Mouse (Mus musculus) forebrain, embryonic 12.5 days (tissue): ENCODE results near the gene Ptpn12. TPM values are rescaled to one million over a fixed set of nuclear protein-coding genes. Genes with fewer than 3 reads are reported as not detected.

Source experiments
- ATAC-seq: fragments of 200-750 bp; cut with Nextera tagmentation; 2 replicates; pipeline ENCODE4 v1.8.0; 2017; ENCODE audit warnings: moderate TSS enrichment; ENCODE audit not compliant: low FRiP score
- H3K27ac ChIP-seq: fragments of 300-500 bp; sonication (generic); 2 replicates; pipeline ENCODE4 v1.5.1; 2016; ENCODE audit warnings: mild to moderate bottlenecking
- H3K27me3 ChIP-seq: fragments of 300-500 bp; sonication (generic); 2 replicates; pipeline ENCODE4 v1.6.1; 2016; ENCODE audit warnings: mild to moderate bottlenecking
- H3K36me3 ChIP-seq: fragments of 300-500 bp; sonication (generic); replicated peaks from 2 replicates; pipeline ENCODE4 v1.6.1; 2016; ENCODE audit warnings: mild to moderate bottlenecking
- H3K4me1 ChIP-seq: fragments of 300-500 bp; sonication (generic); 2 replicates; pipeline ENCODE4 v1.6.1; 2016
- H3K4me2 ChIP-seq: fragments of 300-500 bp; sonication (generic); 2 replicates; pipeline ENCODE4 v1.6.1; 2016; ENCODE audit warnings: mild to moderate bottlenecking, moderate library complexity
- H3K4me3 ChIP-seq: fragments of 300-500 bp; sonication (generic); replicated peaks from 2 replicates; pipeline ENCODE4 v1.5.1; 2016; ENCODE audit warnings: mild to moderate bottlenecking
- H3K9ac ChIP-seq: fragments of 300-500 bp; sonication (generic); 2 replicates; pipeline ENCODE4 v1.6.1; 2016; ENCODE audit warnings: mild to moderate bottlenecking
- H3K9me3 ChIP-seq: fragments of 300-500 bp; sonication (generic); 2 replicates; pipeline ENCODE4 v1.6.1; 2016
- WGBS: fragments of 180-500 bp; shearing (Covaris S2); methylation state at CpG from one replicate; pipeline ENCODE4 v1.1.7; 2016; 5-methylcytosine and 5-hydroxymethylcytosine counted together
- polyA plus RNA-seq: library from polyadenylated mRNA; unstranded; fragments of >200 nt; fragmentation: Nextera tagmentation; extraction: Ambion mirVana; gene quantifications from 2 replicates; pipeline ENCODE4 v1.2.1, GENCODE M21; 2016

Ptpn12 gene
- polyA plus RNA-seq, 1 experiment from 2014 or later, result 30.4 TPM

- no peak overlapping the region for H3K4me3 ChIP-seq
- no peak overlapping the region for H3K4me2 ChIP-seq
- H3K9ac ChIP-seq, result no peak overlapping the region
- H3K27me3 ChIP-seq, result no peaks in the 10 kb centered on the region
- no peaks in the 10 kb centered on the region for H3K9me3 ChIP-seq
- no peak overlapping the region for H3K27ac ChIP-seq
- H3K4me1 ChIP-seq, result 0 out of 2 replicates have a peak, but pooled peaks cover 3% of the 10 kb centered on the region
- no peak for ATAC-seq
- H3K36me3 ChIP-seq, result no peaks in the 10 kb centered on the region
- 96% methylated on average over 4 of the region's 4 CpGs for WGBS
Observed at GRCm38 (mm10) chr5:21047114-21047513, 8.6 kb downstream of the Ptpn12 start.

- no peaks in the 10 kb centered on the region for H3K36me3 ChIP-seq
- H3K4me1 ChIP-seq, result 0 out of 2 replicates have a peak, but pooled peaks cover 2% of the 10 kb centered on the region
- no peaks in the 10 kb centered on the region for H3K9me3 ChIP-seq
- H3K4me3 ChIP-seq, result no peak overlapping the region
- no peak overlapping the region for H3K27ac ChIP-seq
- H3K4me2 ChIP-seq, result no peak overlapping the region
- H3K9ac ChIP-seq, result no peak overlapping the region
- H3K27me3 ChIP-seq, result no peaks in the 10 kb centered on the region
- no peak for ATAC-seq
- WGBS, result 94% methylated on average over 7 of the region's 7 CpGs
Observed at GRCm38 (mm10) chr5:21046150-21047048, 9.3 kb downstream of the Ptpn12 start.

GRCm38 (mm10) chr5:21045462-21045861, 10.2 kb downstream of the Ptpn12 start:
- 94% methylated on average over 2 of the region's 2 CpGs for WGBS
- Histone ChIP-seq H3K4me3 (no peak overlapping the region), H3K4me1 (no peaks in the 10 kb centered on the region), H3K4me2 (no peak overlapping the region), H3K9ac (no peak overlapping the region), H3K27ac (no peak overlapping the region), H3K27me3 (no peaks in the 10 kb centered on the region), H3K36me3 (no peaks in the 10 kb centered on the region), H3K9me3 (no peaks in the 10 kb centered on the region)
- no peak for ATAC-seq

GRCm38 (mm10) chr5:21038100-21038499, 17.6 kb downstream of the Ptpn12 start:
- no peak overlapping the region for H3K9ac ChIP-seq
- H3K9me3 ChIP-seq, result no peaks in the 10 kb centered on the region
- peaks cover 15% of the 10 kb centered on the region for H3K4me1 ChIP-seq
- H3K4me2 ChIP-seq, result no peak overlapping the region
- no peak overlapping the region for H3K27ac ChIP-seq
- H3K4me3 ChIP-seq, result no peak overlapping the region
- WGBS, result 94% methylated on average over 5 of the region's 5 CpGs
- no peaks in the 10 kb centered on the region for H3K27me3 ChIP-seq
- H3K36me3 ChIP-seq, result no peaks in the 10 kb centered on the region
- no peak for ATAC-seq

- Histone ChIP-seq H3K9me3 (no peaks in the 10 kb centered on the region), H3K4me3 (no peak overlapping the region), H3K27ac (no peak overlapping the region), H3K4me2 (no peak overlapping the region), H3K4me1 (peaks cover 19% of the 10 kb centered on the region), H3K9ac (no peak overlapping the region), H3K36me3 (no peaks in the 10 kb centered on the region), H3K27me3 (no peaks in the 10 kb centered on the region)
- WGBS, result 91% methylated on average over 7 of the region's 7 CpGs
- no peak for ATAC-seq
Observed at GRCm38 (mm10) chr5:21035689-21036480, 19.8 kb downstream of the Ptpn12 start.

- Histone ChIP-seq H3K36me3 (no peaks in the 10 kb centered on the region), H3K27ac (peak overlapping the region; percentile 8; the same call in 1 of the 2 replicates), H3K27me3 (no peaks in the 10 kb centered on the region), H3K9ac (no peak overlapping the region), H3K4me2 (no peak overlapping the region), H3K9me3 (no peaks in the 10 kb centered on the region), H3K4me1 (peaks cover 22% of the 10 kb centered on the region), H3K4me3 (no peak overlapping the region)
- 0 out of 2 replicates have a peak, but pooled peaks have one; percentile 47 for ATAC-seq
- 81% methylated on average over 6 of the region's 6 CpGs for WGBS
Observed at GRCm38 (mm10) chr5:21034388-21034966, 21.2 kb downstream of the Ptpn12 start.

GRCm38 (mm10) chr5:21033382-21034056, 22.2 kb downstream of the Ptpn12 start:
- Histone ChIP-seq H3K4me3 (no peak overlapping the region), H3K9ac (no peak overlapping the region), H3K27ac (no peak overlapping the region), H3K4me2 (no peak overlapping the region), H3K36me3 (peaks cover 4% of the 10 kb centered on the region; the same call in 1 of the 2 replicates), H3K9me3 (no peaks in the 10 kb centered on the region), H3K27me3 (no peaks in the 10 kb centered on the region), H3K4me1 (peaks cover 22% of the 10 kb centered on the region)
- 46% methylated on average over 11 of the region's 11 CpGs for WGBS
- peak; percentile 81; the same call in 1 of the 2 replicates for ATAC-seq

GRCm38 (mm10) chr5:21032626-21033025, 23.1 kb downstream of the Ptpn12 start:
- ATAC-seq, result no peak
- no peak overlapping the region for H3K27ac ChIP-seq
- no peaks in the 10 kb centered on the region for H3K9me3 ChIP-seq
- H3K4me2 ChIP-seq, result no peak overlapping the region
- no peak overlapping the region for H3K9ac ChIP-seq
- 48% methylated on average over 3 of the region's 3 CpGs for WGBS
- H3K36me3 ChIP-seq, result peaks cover 10% of the 10 kb centered on the region
- no peak overlapping the region for H3K4me3 ChIP-seq
- no peaks in the 10 kb centered on the region for H3K27me3 ChIP-seq
- peaks cover 22% of the 10 kb centered on the region for H3K4me1 ChIP-seq

GRCm38 (mm10) chr5:21030226-21030625, 25.5 kb downstream of the Ptpn12 start:
- no peak overlapping the region for H3K27ac ChIP-seq
- no peak overlapping the region for H3K4me3 ChIP-seq
- no peak overlapping the region for H3K9ac ChIP-seq
- no peaks in the 10 kb centered on the region for H3K9me3 ChIP-seq
- H3K27me3 ChIP-seq, result no peaks in the 10 kb centered on the region
- peaks cover 10% of the 10 kb centered on the region for H3K36me3 ChIP-seq
- no peak for ATAC-seq
- H3K4me1 ChIP-seq, result peaks cover 22% of the 10 kb centered on the region
- no peak overlapping the region for H3K4me2 ChIP-seq

GRCm38 (mm10) chr5:21017075-21017474, 38.6 kb downstream of the Ptpn12 start:
- Histone ChIP-seq H3K36me3 (peaks cover 44% of the 10 kb centered on the region), H3K4me3 (no peak overlapping the region)
- no peak for ATAC-seq

GRCm38 (mm10) chr5:21010908-21011307, 44.8 kb downstream of the Ptpn12 start:
- Histone ChIP-seq H3K36me3 (peaks cover 42% of the 10 kb centered on the region), H3K27me3 (no peaks in the 10 kb centered on the region), H3K4me1 (no peaks in the 10 kb centered on the region), H3K4me2 (no peak overlapping the region), H3K27ac (no peak overlapping the region), H3K9me3 (no peaks in the 10 kb centered on the region), H3K9ac (no peak overlapping the region), H3K4me3 (no peak overlapping the region)
- ATAC-seq, result no peak

More at GRCm38 (mm10) chr5:21017075-21017474, 38.6 kb downstream of the Ptpn12 start:
- no peak overlapping the region for H3K4me2 ChIP-seq
- no peak overlapping the region for H3K27ac ChIP-seq
- 73% methylated on average over 5 of the region's 5 CpGs for WGBS
- no peak overlapping the region for H3K9ac ChIP-seq
- no peaks in the 10 kb centered on the region for H3K27me3 ChIP-seq
- no peaks in the 10 kb centered on the region for H3K9me3 ChIP-seq
- H3K4me1 ChIP-seq, result no peaks in the 10 kb centered on the region

GRCm38 (mm10) chr5:21002723-21003122, 53.0 kb downstream of the Ptpn12 start:
- Histone ChIP-seq H3K36me3 (peaks cover 66% of the 10 kb centered on the region), H3K4me1 (no peaks in the 10 kb centered on the region), H3K4me3 (no peak overlapping the region), H3K9me3 (0 out of 2 replicates have a peak, but pooled peaks cover 7% of the 10 kb centered on the region), H3K27ac (no peak overlapping the region), H3K27me3 (no peaks in the 10 kb centered on the region), H3K9ac (no peak overlapping the region), H3K4me2 (no peak overlapping the region)
- ATAC-seq, result no peak
- 94% methylated on average over 6 of the region's 6 CpGs for WGBS
